Mouse (Mus musculus) embryonic facial prominence, embryonic 12.5 days (tissue): ENCODE data around the gene Aplp1. TPM values are rescaled to one million over a fixed set of nuclear protein-coding genes. Genes with fewer than 3 reads are reported as not detected.
A peak's percentile ranks its signal among the peaks of the same experiment; 100 is the strongest.
"Not testable (repeated sequence)": the region's sequence is repeated elsewhere in the genome, so short reads cannot be mapped to it uniquely, and the experiment has no call there.

Experiments used
- ATAC-seq: fragments of 200-750 bp; cut with Nextera tagmentation; 2 replicates; pipeline ENCODE4 v1.8.0; 2017; ENCODE audit not compliant: insufficient number of reproducible peaks, insufficient read depth, low FRiP score, low TSS enrichment
- H3K27ac ChIP-seq: fragments of 300-500 bp; sonication (generic); 2 replicates; pipeline ENCODE4 v1.5.1; 2016; ENCODE audit warnings: mild to moderate bottlenecking
- H3K27me3 ChIP-seq: fragments of 300-500 bp; sonication (generic); 2 replicates; pipeline ENCODE4 v1.6.1; 2016; ENCODE audit warnings: mild to moderate bottlenecking, moderate library complexity
- H3K36me3 ChIP-seq: fragments of 300-500 bp; sonication (generic); 2 replicates; pipeline ENCODE4 v1.6.1; 2016; ENCODE audit warnings: mild to moderate bottlenecking
- H3K4me1 ChIP-seq: fragments of 300-500 bp; sonication (generic); 2 replicates; pipeline ENCODE4 v1.6.1; 2016
- H3K4me2 ChIP-seq: fragments of 300-500 bp; sonication (generic); replicated peaks from 2 replicates; pipeline ENCODE4 v1.6.1; 2016; ENCODE audit warnings: mild to moderate bottlenecking, moderate library complexity
- H3K4me3 ChIP-seq: fragments of 300-500 bp; sonication (generic); 2 replicates; pipeline ENCODE4 v1.5.1; 2016; ENCODE audit warnings: mild to moderate bottlenecking
- H3K9ac ChIP-seq: fragments of 300-500 bp; sonication (generic); 2 replicates; pipeline ENCODE4 v1.6.1; 2016; ENCODE audit warnings: mild to moderate bottlenecking, moderate library complexity
- H3K9me3 ChIP-seq: fragments of 300-500 bp; sonication (generic); 2 replicates; pipeline ENCODE4 v1.6.1; 2016; ENCODE audit warnings: mild to moderate bottlenecking, moderate library complexity
- WGBS: fragments of 180-500 bp; shearing (Covaris S2); methylation state at CpG from one replicate; pipeline ENCODE4 v1.1.7; 2016; 5-methylcytosine and 5-hydroxymethylcytosine counted together
- polyA plus RNA-seq: library from polyadenylated mRNA; unstranded; fragments of >200 nt; fragmentation: Nextera tagmentation; extraction: Ambion mirVana; gene quantifications from 2 replicates; pipeline ENCODE4 v1.2.1, GENCODE M21; 2016

The Aplp1 gene
- polyA plus RNA-seq: 66.5 and 74.7 TPM in 2 replicates

DNA sequence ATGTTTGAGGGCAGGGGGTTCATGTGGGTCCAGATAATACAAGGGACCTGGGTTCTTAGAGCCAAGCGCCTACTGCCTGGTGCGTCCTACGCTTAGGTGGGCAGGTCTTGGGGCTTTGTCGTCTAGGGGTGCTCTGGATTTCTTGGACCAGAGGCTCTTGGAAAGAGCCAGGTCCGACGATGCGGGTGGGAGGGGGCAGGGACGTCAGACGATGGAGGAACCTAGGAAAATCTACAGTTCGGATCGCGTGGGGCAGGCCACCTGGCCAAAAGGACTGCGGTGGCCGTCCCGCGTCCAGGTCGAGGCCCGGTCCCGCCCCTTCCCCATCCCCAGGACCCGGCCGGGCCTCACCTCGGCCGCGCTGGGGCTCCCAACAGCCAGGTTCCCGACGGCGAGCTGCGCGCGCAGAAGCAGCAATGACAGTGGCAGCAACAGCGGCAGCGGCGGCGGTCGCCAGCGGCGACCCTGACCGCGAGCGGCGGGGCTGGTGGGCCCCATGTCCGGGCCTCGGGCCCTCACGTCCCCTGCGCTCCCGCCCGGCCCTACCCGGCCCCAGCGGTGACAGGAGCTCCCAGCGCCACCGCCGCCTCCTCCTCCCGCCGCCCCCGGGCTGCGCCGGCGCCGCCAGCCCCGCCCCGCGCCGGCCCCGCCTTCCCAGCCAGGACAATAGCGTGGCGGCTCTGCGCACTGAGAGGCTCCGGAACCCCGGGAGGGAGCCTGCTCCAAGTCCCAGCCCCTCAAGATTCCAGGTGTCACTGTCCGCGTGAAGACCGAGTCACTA, at the start of gene Aplp1:
Gene Aplp1, minus strand, starts transcription at position 565 of the 781 bp plus-strand sequence.
- Histone ChIP-seq H3K27me3 (peaks cover 44% of the 10 kb centered on the region), H3K36me3 (0 out of 2 replicates have a peak, but pooled peaks cover 12% of the 10 kb centered on the region), H3K4me3 (peak within 1 kb of the TSS; percentile 78), H3K27ac (peak within 1 kb of the TSS; percentile 50), H3K4me1 (peaks cover 8% of the 10 kb centered on the region; the same call in 1 of the 2 replicates), H3K9me3 (peaks cover 2% of the 10 kb centered on the region; the same call in 1 of the 2 replicates), H3K9ac (peak within 1 kb of the TSS; percentile 77), H3K4me2 (peak within 1 kb of the TSS; percentile 73)
- peak; percentile 58 for ATAC-seq
- WGBS: 1% methylated on average over 71 of the region's 72 CpGs

GRCm38 (mm10) chr7:30493401-30493931, 48.1 kb upstream of the Aplp1 start, which contains the start of gene Prodh2:
Prodh2 (plus strand) TSS chr7:30493622.
- Histone ChIP-seq H3K9me3 (no peaks in the 10 kb centered on the region), H3K4me2 (no peak within 1 kb of the TSS), H3K27ac (no peak within 1 kb of the TSS), H3K27me3 (peaks cover 7% of the 10 kb centered on the region; the same call in 1 of the 2 replicates), H3K36me3 (no peaks in the 10 kb centered on the region), H3K4me1 (no peaks in the 10 kb centered on the region), H3K9ac (no peak within 1 kb of the TSS), H3K4me3 (no peak within 1 kb of the TSS)
- 0 out of 2 replicates have a peak, but pooled peaks have one; percentile 41 for ATAC-seq
- WGBS: 57% methylated on average over 11 of the region's 11 CpGs

- Histone ChIP-seq H3K36me3 (no peaks in the 10 kb centered on the region), H3K27ac (no peak overlapping the region), H3K4me2 (no peak overlapping the region), H3K27me3 (peaks cover 7% of the 10 kb centered on the region; the same call in 1 of the 2 replicates), H3K4me3 (no peak overlapping the region), H3K9me3 (no peaks in the 10 kb centered on the region), H3K4me1 (no peaks in the 10 kb centered on the region), H3K9ac (no peak overlapping the region)
- WGBS: 15% methylated on average over 4 of the region's 4 CpGs
- ATAC-seq: no peak
These were observed 47.4 kb upstream of the Aplp1 start for GRCm38 (mm10) chr7:30492765-30493164.

DNA sequence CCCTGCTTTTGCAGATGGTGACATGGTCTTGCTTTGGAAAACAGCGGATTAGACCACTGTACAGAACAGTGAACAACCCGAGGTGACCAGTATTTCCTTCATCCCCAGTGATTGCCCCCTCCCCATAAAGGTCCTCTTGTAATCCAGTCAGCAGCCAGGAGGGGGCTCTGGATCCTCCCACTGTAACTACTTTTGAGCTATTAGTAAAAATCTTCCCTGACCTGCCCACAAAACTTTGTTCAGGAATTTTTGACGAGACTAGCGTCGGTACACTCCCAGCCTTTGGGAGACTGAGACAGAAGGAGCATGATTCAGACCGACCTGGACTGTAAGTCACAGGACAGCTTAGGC, 45.6 kb upstream of the Aplp1 start:
- Histone ChIP-seq H3K27me3 (peaks cover 7% of the 10 kb centered on the region; the same call in 1 of the 2 replicates), H3K27ac (no peak overlapping the region), H3K4me3 (no peak overlapping the region), H3K4me2 (no peak overlapping the region), H3K9me3 (no peaks in the 10 kb centered on the region), H3K36me3 (no peaks in the 10 kb centered on the region), H3K9ac (no peak overlapping the region), H3K4me1 (no peaks in the 10 kb centered on the region)
- 14% methylated on average over 6 of the region's 6 CpGs for WGBS
- no peak for ATAC-seq

GRCm38 (mm10) chr7:30490251-30490956, 45.1 kb upstream of the Aplp1 start:
- no peak for ATAC-seq

DNA sequence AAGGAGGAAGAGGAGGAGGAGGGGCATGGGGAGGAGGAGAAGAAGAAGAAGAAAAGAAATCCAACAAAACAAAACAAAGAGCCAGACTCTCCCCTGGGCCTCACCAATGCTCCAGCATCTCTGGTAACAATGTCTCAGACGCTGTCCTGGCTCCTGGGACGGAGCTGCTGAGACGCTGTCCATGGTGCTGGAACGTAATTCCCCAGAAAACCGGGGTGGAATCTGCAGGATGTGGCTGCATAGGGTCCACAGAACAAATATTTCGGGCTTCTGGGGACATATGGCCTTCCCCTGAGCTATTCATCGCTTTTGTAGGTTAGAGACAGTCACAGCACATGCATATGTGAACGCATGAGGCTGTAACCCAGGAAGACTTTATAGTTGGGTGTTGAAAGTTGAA, 38.9 kb upstream of the Aplp1 start:
- H3K4me2 ChIP-seq: no peak overlapping the region
- no peaks in the 10 kb centered on the region for H3K36me3 ChIP-seq
- H3K4me3 ChIP-seq: no peak overlapping the region
- no peaks in the 10 kb centered on the region for H3K9me3 ChIP-seq
- H3K27me3 ChIP-seq: peaks cover 11% of the 10 kb centered on the region
- 15% methylated on average over 8 of the region's 8 CpGs for WGBS
- no peak for ATAC-seq
- H3K27ac ChIP-seq: no peak overlapping the region
- H3K4me1 ChIP-seq: no peaks in the 10 kb centered on the region
- no peak overlapping the region for H3K9ac ChIP-seq

More at GRCm38 (mm10) chr7:30490251-30490956, 45.1 kb upstream of the Aplp1 start:
- no peak overlapping the region for H3K4me3 ChIP-seq
- WGBS: 33% methylated on average over 16 of the region's 16 CpGs
- H3K36me3 ChIP-seq: no peaks in the 10 kb centered on the region
- no peak overlapping the region for H3K4me2 ChIP-seq
- no peak overlapping the region for H3K9ac ChIP-seq
- no peaks in the 10 kb centered on the region for H3K4me1 ChIP-seq
- H3K9me3 ChIP-seq: no peaks in the 10 kb centered on the region
- peaks cover 7% of the 10 kb centered on the region; the same call in 1 of the 2 replicates for H3K27me3 ChIP-seq
- no peak overlapping the region for H3K27ac ChIP-seq

DNA sequence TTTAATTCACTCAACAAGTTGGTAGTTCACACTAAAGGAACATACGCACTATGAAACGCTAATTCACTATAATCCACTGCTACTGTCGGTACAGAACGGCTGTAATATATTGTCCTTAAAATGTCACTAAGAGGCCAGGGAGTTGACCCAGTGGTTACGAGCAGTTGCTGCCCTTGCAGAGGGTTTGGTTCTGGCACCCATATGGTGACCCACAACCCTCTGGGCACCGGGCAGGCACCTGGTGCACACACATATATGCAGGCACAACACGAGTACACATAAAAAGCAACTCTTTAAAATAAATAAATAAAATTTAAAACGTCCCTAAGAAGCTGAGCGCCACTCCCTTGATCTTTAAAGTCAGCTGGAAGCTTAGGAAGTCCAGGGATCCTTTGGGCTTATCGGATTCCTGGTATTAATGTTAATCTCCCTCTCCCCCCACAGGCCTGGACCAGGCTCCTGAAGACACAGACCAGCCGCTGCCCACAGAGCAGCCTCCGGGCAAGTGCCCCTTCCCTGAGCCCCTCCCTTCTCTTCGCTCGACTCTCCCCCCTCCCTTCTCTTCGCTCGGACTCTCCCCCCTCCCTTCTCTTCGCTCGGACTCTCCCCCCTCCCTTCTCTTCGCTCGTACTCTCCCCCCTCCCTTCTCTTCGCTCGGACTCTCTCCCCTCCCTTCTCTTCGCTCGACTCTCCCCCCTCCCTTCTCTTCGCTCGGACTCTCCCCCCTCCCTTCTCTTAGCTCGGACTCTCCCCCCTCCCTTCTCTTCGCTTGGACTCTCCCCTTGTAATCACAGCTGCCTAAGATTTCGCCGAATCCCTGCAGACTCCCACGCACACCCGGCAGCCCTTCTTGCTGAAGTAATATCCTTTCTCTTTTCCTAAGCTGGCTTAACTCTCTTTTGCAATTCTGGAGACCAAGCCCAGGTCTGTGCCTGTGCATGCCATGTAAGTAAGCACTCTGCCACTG, 32.4 kb upstream of the Aplp1 start:
- Histone ChIP-seq H3K4me2 (peak overlapping the region; percentile 52), H3K36me3 (no peaks in the 10 kb centered on the region), H3K27me3 (peaks cover 17% of the 10 kb centered on the region), H3K9me3 (no peaks in the 10 kb centered on the region), H3K9ac (no peak overlapping the region), H3K27ac (no peak overlapping the region), H3K4me1 (peaks cover 3% of the 10 kb centered on the region; the same call in 1 of the 2 replicates), H3K4me3 (peak overlapping the region; percentile 26)
- no peak for ATAC-seq
- 7% methylated on average over 31 of the region's 32 CpGs for WGBS

DNA sequence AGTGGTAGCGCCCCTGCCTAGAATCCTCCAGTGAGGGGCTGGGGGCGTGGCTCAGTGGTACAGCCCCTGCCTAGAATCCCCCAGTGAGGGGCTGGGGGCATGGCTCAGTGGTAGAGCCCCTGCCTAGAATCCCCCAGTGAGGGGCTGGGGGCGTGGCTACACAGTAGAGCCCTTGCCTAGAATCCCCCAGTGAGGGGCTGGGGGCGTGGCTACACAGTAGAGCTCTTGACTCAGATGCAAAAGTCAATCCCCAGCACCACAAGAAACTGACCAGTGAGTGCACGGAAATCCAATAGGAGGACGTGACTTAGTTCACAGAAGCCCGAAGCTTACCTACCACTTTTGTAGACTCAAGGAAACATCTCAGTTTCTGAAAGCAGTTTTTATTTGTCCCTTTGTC, 30.8 kb upstream of the Aplp1 start:
- peaks cover 16% of the 10 kb centered on the region for H3K27me3 ChIP-seq
- not testable (repeated sequence) for H3K9ac ChIP-seq, H3K4me1 ChIP-seq, H3K27ac ChIP-seq, ATAC-seq, H3K36me3 ChIP-seq, H3K9me3 ChIP-seq, H3K4me2 ChIP-seq, H3K4me3 ChIP-seq
- 89% methylated on average over 7 of the region's 7 CpGs for WGBS

DNA sequence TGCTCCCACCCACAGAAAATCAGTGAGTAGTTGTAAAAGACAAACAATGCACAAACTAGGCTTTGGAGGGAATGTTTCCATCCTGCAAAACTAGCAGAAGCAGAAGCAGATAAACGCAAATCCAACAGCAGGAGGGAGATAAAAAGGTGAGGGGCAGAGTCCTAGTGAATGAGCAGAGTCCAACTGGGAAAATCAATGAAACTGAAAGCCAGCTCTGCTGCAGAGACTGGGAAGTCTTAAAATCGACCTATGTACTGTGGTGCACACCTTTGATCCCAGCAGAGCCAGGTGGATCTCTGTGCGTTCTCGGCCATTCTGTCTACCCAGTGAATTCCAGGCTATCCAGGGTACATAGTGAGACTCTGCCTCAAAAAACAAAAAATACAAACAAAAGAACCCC, 29.7 kb upstream of the Aplp1 start:
- H3K27ac ChIP-seq: no peak overlapping the region
- no peaks in the 10 kb centered on the region for H3K36me3 ChIP-seq
- H3K9me3 ChIP-seq: no peaks in the 10 kb centered on the region
- H3K27me3 ChIP-seq: peaks cover 15% of the 10 kb centered on the region
- 69% methylated on average over 4 of the region's 4 CpGs for WGBS
- no peak overlapping the region for H3K4me3 ChIP-seq
- no peak overlapping the region for H3K9ac ChIP-seq
- no peak overlapping the region for H3K4me2 ChIP-seq
- ATAC-seq: no peak
- H3K4me1 ChIP-seq: peaks cover 3% of the 10 kb centered on the region; the same call in 1 of the 2 replicates

DNA sequence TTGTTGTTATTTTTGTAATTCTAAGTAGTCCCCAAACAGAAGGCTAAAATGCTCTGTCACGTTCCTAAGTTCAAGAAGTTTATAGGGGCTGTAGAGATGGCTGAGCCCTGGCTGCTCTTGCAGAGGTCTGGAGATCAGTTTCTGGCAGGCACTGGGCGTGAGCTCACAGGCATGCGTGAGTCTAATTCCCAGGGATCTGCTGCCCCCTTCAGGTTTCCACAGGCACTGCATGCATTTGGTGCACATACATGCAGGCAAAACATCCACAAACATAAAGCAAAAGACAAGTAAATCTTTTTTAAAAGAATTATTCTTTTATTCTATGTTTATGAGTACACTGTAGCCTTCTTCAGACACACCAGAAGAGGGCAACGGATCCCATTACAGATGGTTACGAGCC, 27.1 kb upstream of the Aplp1 start:
- Histone ChIP-seq H3K9me3 (no peaks in the 10 kb centered on the region), H3K4me1 (peaks cover under 1% of the 10 kb centered on the region; the same call in 1 of the 2 replicates), H3K9ac (no peak overlapping the region), H3K4me2 (no peak overlapping the region), H3K27me3 (peaks cover 15% of the 10 kb centered on the region), H3K4me3 (no peak overlapping the region), H3K27ac (no peak overlapping the region), H3K36me3 (no peaks in the 10 kb centered on the region)
- WGBS: 41% methylated on average over 5 of the region's 5 CpGs
- ATAC-seq: no peak

GRCm38 (mm10) chr7:30464816-30465300, 19.5 kb upstream of the Aplp1 start:
- peaks cover 88% of the 10 kb centered on the region for H3K27me3 ChIP-seq
- no peak for ATAC-seq
- no peaks in the 10 kb centered on the region for H3K36me3 ChIP-seq
- H3K4me2 ChIP-seq: no peak overlapping the region
- no peaks in the 10 kb centered on the region for H3K9me3 ChIP-seq
- no peak overlapping the region for H3K27ac ChIP-seq
- H3K4me3 ChIP-seq: no peak overlapping the region
- WGBS: 11% methylated on average over 6 of the region's 6 CpGs
- 0 out of 2 replicates have a peak, but pooled peaks cover 4% of the 10 kb centered on the region for H3K4me1 ChIP-seq
- H3K9ac ChIP-seq: no peak overlapping the region
